Mouse (Mus musculus) ES-E14 (cell line): Measurements from ENCODE around the gene Mdm2. TPM values are rescaled to one million over a fixed set of nuclear protein-coding genes. Genes with fewer than 3 reads are reported as not detected.
"Not testable (repeated sequence)": the region's sequence is repeated elsewhere in the genome, so short reads cannot be mapped to it uniquely, and the experiment has no call there.

ENCODE experiments used
- DNase-seq: peaks from one replicate; pipeline ENCODE4 v3.0.0-alpha.2; 2013; ENCODE audit warnings: low read depth, low spot score
- H3K27ac ChIP-seq: 2 replicates; pipeline ENCODE4 v1.5.1; 2012; ENCODE audit warnings: low read depth, mild to moderate bottlenecking, low read length, moderate library complexity, mixed read lengths; ENCODE audit not compliant: poor library complexity, insufficient read depth, severe bottlenecking
- H3K36me3 ChIP-seq: 2 replicates; pipeline ENCODE4 v1.6.1; 2012; ENCODE audit warnings: mild to moderate bottlenecking, low read length, moderate library complexity, mixed read lengths; ENCODE audit not compliant: control insufficient read depth, poor library complexity, insufficient read depth, severe bottlenecking
- H3K4me1 ChIP-seq, 2 experiments: fragments of 150-350 bp in 1 of 2; sonication (generic) in 1 of 2; 2 replicates each; pipeline ENCODE4 v1.6.1; 2012; ENCODE audit warnings: low read length in 2 of 2, mild to moderate bottlenecking in 1 of 2, mixed read lengths in 1 of 2; ENCODE audit not compliant: control insufficient read depth in 2 of 2, insufficient read depth in 2 of 2, poor library complexity in 1 of 2
- H3K4me3 ChIP-seq, 2 experiments: fragments of 150-350 bp in 1 of 2; sonication (generic) in 1 of 2; 2 replicates each; pipeline ENCODE4 v1.5.1; 2012; ENCODE audit warnings: low read length in 2 of 2, low read depth in 1 of 2, mild to moderate bottlenecking in 1 of 2, mixed read lengths in 1 of 2; ENCODE audit not compliant: insufficient read depth in 1 of 2, poor library complexity in 1 of 2, severe bottlenecking in 1 of 2
- H3K9ac ChIP-seq: 2 replicates; pipeline ENCODE4 v1.6.1; 2012; ENCODE audit warnings: low read depth, mild to moderate bottlenecking, low read length, mixed read lengths; ENCODE audit not compliant: poor library complexity, insufficient read depth, severe bottlenecking
- H3K9me3 ChIP-seq: fragments of 150-350 bp; sonication (generic); 2 replicates; pipeline ENCODE4 v1.6.1; 2012; ENCODE audit warnings: low read depth, mild to moderate bottlenecking, low read length; ENCODE audit not compliant: control insufficient read depth, insufficient read depth
- CHD2 ChIP-seq: IDR thresholded peaks from 2 replicates; pipeline ENCODE4 v1.6.1; 2014; ENCODE audit warnings: mild to moderate bottlenecking, low read depth, low read length, inconsistent platforms
- HCFC1 ChIP-seq: IDR thresholded peaks from 2 replicates; pipeline ENCODE4 v1.6.1; 2012; ENCODE audit warnings: low read length, inconsistent platforms, borderline replicate concordance; ENCODE audit not compliant: insufficient read depth
- MAFK ChIP-seq: IDR thresholded peaks from 2 replicates; pipeline ENCODE4 v1.6.1; 2014; ENCODE audit warnings: mild to moderate bottlenecking, low read depth, low read length, inconsistent platforms; ENCODE audit not compliant: insufficient read depth
- ZC3H11A ChIP-seq: IDR thresholded peaks from 2 replicates; pipeline ENCODE4 v1.6.1; 2012; ENCODE audit warnings: low read depth, mild to moderate bottlenecking, inconsistent platforms, low read length, borderline replicate concordance
- ZNF384 ChIP-seq: IDR thresholded peaks from 2 replicates; pipeline ENCODE4 v1.6.1; 2012; ENCODE audit warnings: low read depth, low read length, inconsistent platforms
- in situ Hi-C, 2 experiments: fragments of 600-800 bp; cut with MboI; formaldehyde crosslinking; loops; one replicate each; pipeline ENCODE4 v1.15.1; 2025; ENCODE audit warnings: low sequenced_read_pairs in 2 of 2, inconsistent platforms in 1 of 2; ENCODE audit not compliant: unreplicated experiment in 2 of 2
- total RNA-seq: library from RNA; depleted of rRNA; stranded (reverse); fragments of 300-350 nt; gene quantifications from 2 replicates; pipeline ENCODE4 v1.2.3, GENCODE M21; 2012

Mdm2 gene
- total RNA-seq, 1 experiment = 178 TPM

GRCm38 (mm10) chr10:117736573-117736972, 26.0 kb upstream of the Mdm2 start:
- in situ Hi-C loops = no loop called here
- no peak for TF ChIP-seq HCFC1
- no peak for TF ChIP-seq MAFK
- TF ChIP-seq ZNF384 = no peak
- no peak for TF ChIP-seq CHD2
- H3K4me1 ChIP-seq = peaks cover 0 to 10% of the 10 kb centered on the region in 2 experiments; a peak in 1 of 4 replicates
- H3K9me3 ChIP-seq = no peaks in the 10 kb centered on the region
- no peak overlapping the region for H3K4me3 ChIP-seq
- H3K9ac ChIP-seq = no peak overlapping the region
- H3K27ac ChIP-seq = no peak overlapping the region
- DNase-seq = no peak
- H3K36me3 ChIP-seq = peaks cover 26% of the 10 kb centered on the region; the same call in 1 of the 2 replicates

GRCm38 (mm10) chr10:117735396-117735795, 24.8 kb upstream of the Mdm2 start:
- in situ Hi-C loops, H3K4me1 ChIP-seq, H3K9ac ChIP-seq, H3K4me3 ChIP-seq, H3K27ac ChIP-seq, DNase-seq, H3K9me3 ChIP-seq: not testable (repeated sequence)
- peaks cover 26% of the 10 kb centered on the region; the same call in 1 of the 2 replicates for H3K36me3 ChIP-seq

GRCm38 (mm10) chr10:117734104-117734852, 23.7 kb upstream of the Mdm2 start:
- H3K4me1 ChIP-seq, H3K9ac ChIP-seq, in situ Hi-C loops, H3K4me3 ChIP-seq, H3K9me3 ChIP-seq, DNase-seq, H3K27ac ChIP-seq: not testable (repeated sequence)
- H3K36me3 ChIP-seq = peaks cover 21% of the 10 kb centered on the region; the same call in 1 of the 2 replicates

GRCm38 (mm10) chr10:117733626-117734025, 23.1 kb upstream of the Mdm2 start:
- H3K4me1 ChIP-seq, H3K27ac ChIP-seq, in situ Hi-C loops, H3K4me3 ChIP-seq, H3K9ac ChIP-seq, H3K9me3 ChIP-seq, DNase-seq: not testable (repeated sequence)
- H3K36me3 ChIP-seq = peaks cover 15% of the 10 kb centered on the region; the same call in 1 of the 2 replicates

GRCm38 (mm10) chr10:117732962-117733592, 22.5 kb upstream of the Mdm2 start:
- in situ Hi-C loops = no loop called here
- DNase-seq = no peak
- Histone ChIP-seq H3K9me3 (no peaks in the 10 kb centered on the region), H3K36me3 (peaks cover 11% of the 10 kb centered on the region; the same call in 1 of the 2 replicates), H3K27ac (no peak overlapping the region), H3K9ac (no peak overlapping the region), H3K4me1 (peaks cover 0 to 2% of the 10 kb centered on the region in 2 experiments; a peak in 1 of 4 replicates), H3K4me3 (no peak overlapping the region)
- no peak for TF ChIP-seq HCFC1
- no peak for TF ChIP-seq CHD2
- no peak for TF ChIP-seq ZNF384
- no peak for TF ChIP-seq MAFK
- TF ChIP-seq ZC3H11A = no peak
